Mouse (Mus musculus) liver, embryonic 11.5 days (tissue): Measurements from ENCODE around the gene Rnf144a. TPM values are rescaled to one million over a fixed set of nuclear protein-coding genes. Genes with fewer than 3 reads are reported as not detected.

Experiments used
- ATAC-seq: fragments of 200-750 bp; cut with Nextera tagmentation; replicated peaks from 2 replicates; pipeline ENCODE4 v1.8.0; 2017; ENCODE audit warnings: moderate number of reproducible peaks, mild to moderate bottlenecking, moderate TSS enrichment, moderate library complexity; ENCODE audit not compliant: low FRiP score
- DNase-seq: peaks from one replicate; pipeline ENCODE4 v3.0.0-alpha.2; 2017; ENCODE audit warnings: low spot score
- H3K27ac ChIP-seq: fragments of 300-500 bp; sonication (generic); 2 replicates; pipeline ENCODE4 v1.5.1; 2014; ENCODE audit warnings: mild to moderate bottlenecking, low read depth, low read length, control low read depth
- H3K27me3 ChIP-seq: fragments of 300-500 bp; sonication (generic); replicated peaks from 2 replicates; pipeline ENCODE4 v1.6.1; 2014; ENCODE audit warnings: low read length, mixed read lengths; ENCODE audit not compliant: control insufficient read depth, insufficient read depth
- H3K36me3 ChIP-seq: fragments of 300-500 bp; sonication (generic); 2 replicates; pipeline ENCODE4 v1.6.1; 2014; ENCODE audit warnings: mild to moderate bottlenecking, low read length, moderate library complexity, mixed read lengths; ENCODE audit not compliant: control insufficient read depth, insufficient read depth
- H3K4me1 ChIP-seq: fragments of 300-500 bp; sonication (generic); replicated peaks from 2 replicates; pipeline ENCODE4 v1.6.1; 2014; ENCODE audit warnings: low read length, mixed read lengths; ENCODE audit not compliant: control insufficient read depth, insufficient read depth
- H3K4me2 ChIP-seq: fragments of 300-500 bp; sonication (generic); 2 replicates; pipeline ENCODE4 v1.6.1; 2014; ENCODE audit warnings: mild to moderate bottlenecking, control low read depth, moderate library complexity
- H3K4me3 ChIP-seq: fragments of 300-500 bp; sonication (generic); 2 replicates; pipeline ENCODE4 v1.5.1; 2014; ENCODE audit warnings: low read depth, low read length, control low read depth
- H3K9ac ChIP-seq: fragments of 300-500 bp; sonication (generic); 2 replicates; pipeline ENCODE4 v1.6.1; 2014; ENCODE audit warnings: low read depth, low read length, control low read depth
- H3K9me3 ChIP-seq: fragments of 300-500 bp; sonication (generic); 2 replicates; pipeline ENCODE4 v1.6.1; 2016; ENCODE audit warnings: low read length, inconsistent platforms, mixed read lengths; ENCODE audit not compliant: control insufficient read depth
- WGBS: fragments of 180-500 bp; shearing (Covaris S2); extraction: QIAGEN DNeasy Blood & Tissue Kit; methylation state at CpG from one replicate; pipeline ENCODE4 v1.1.7; 2014; 5-methylcytosine and 5-hydroxymethylcytosine counted together
- microRNA-seq: library from miRNA; unstranded; fragments of <30 nt; microRNA quantifications from one replicate; pipeline ENCODE4, GENCODE M21; 2017; ENCODE audit warnings: borderline number of aligned reads
- polyA plus RNA-seq: library from polyadenylated mRNA; unstranded; fragments of >200 nt; fragmentation: Nextera tagmentation; extraction: Ambion mirVana; gene quantifications from 2 replicates; pipeline ENCODE4 v1.2.1, GENCODE M21; 2014

Rnf144a gene
- polyA plus RNA-seq, 1 experiment from 2014 or later, result 5.9 TPM

DNA sequence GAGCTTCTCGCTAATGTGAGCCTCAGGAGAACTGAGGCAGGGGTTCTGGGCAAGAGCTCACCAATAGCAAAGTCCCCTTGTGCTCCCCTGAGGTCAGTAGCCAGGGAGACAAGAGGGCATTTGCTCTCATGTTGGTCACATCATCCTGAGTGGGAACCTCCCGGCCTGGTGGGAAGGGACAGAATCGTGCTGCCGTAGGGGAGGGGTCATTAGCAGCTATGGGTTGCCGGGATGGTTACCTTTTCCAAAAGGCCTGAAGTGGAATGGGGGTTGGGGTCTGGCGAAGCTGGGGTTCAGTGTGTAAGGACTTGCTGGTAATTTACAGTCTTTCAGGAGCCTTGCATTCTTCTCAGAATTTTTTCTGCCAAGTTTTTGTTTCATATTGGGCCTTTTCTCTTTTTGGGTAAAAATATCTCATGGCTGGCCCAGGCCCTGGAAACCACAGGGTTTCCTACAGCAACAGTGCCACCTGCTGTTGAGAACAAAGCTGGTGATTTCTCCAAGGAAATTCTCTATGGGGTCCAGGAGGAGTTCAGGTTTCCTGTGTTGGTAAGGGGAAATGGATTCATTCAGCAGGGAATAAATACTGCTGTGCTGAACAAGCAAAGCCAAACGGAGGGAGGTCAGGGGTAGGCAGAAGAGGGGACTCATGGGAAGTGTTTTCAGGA lies 137.9 kb downstream of the Rnf144a start:
- DNase-seq, result peak; percentile 32
- 49% methylated on average over 7 of the region's 7 CpGs for WGBS
- H3K4me1 ChIP-seq, result no peaks in the 10 kb centered on the region
- no peaks in the 10 kb centered on the region for H3K9me3 ChIP-seq
- H3K4me3 ChIP-seq, result no peak overlapping the region
- no peaks in the 10 kb centered on the region for H3K27me3 ChIP-seq
- no peak overlapping the region for H3K4me2 ChIP-seq
- no peak overlapping the region for H3K9ac ChIP-seq
- no peaks in the 10 kb centered on the region for H3K36me3 ChIP-seq
- ATAC-seq, result no peak
- H3K27ac ChIP-seq, result no peak overlapping the region

- no peaks in the 10 kb centered on the region for H3K27me3 ChIP-seq
- no peak overlapping the region for H3K4me2 ChIP-seq
- H3K27ac ChIP-seq, result no peak overlapping the region
- H3K36me3 ChIP-seq, result no peaks in the 10 kb centered on the region
- 54% methylated on average over 2 of the region's 2 CpGs for WGBS
- H3K4me3 ChIP-seq, result no peak overlapping the region
- no peak overlapping the region for H3K9ac ChIP-seq
- no peaks in the 10 kb centered on the region for H3K9me3 ChIP-seq
- DNase-seq, result no peak
- no peaks in the 10 kb centered on the region for H3K4me1 ChIP-seq
- no peak for ATAC-seq
Observed at GRCm38 (mm10) chr12:26276556-26276955, 138.5 kb downstream of the Rnf144a start.

Small RNAs within 50 kb of the gene (microRNA-seq; reads per million reads assigned to microRNA genes)
- gene Mir6538, result 4.9 reads per million, percentile 12 among the genes with 10 or more reads in this experiment

Other genes with a start within 250 kb of the Rnf144a start
- gene Rsad2, start 41.2 kb upstream of the Rnf144a start, polyA plus RNA-seq, result 0.44 and 1.6 TPM in 2 replicates
- 8.7 and 12.9 TPM in 2 replicates for gene Cmpk2, start 54.0 kb upstream of the Rnf144a start, polyA plus RNA-seq